In genomic region chr1:107397481-107397880, GRCm38 (mm10) we compare ENCODE assay signal across 24 mouse cellular contexts. TPM values are rescaled to one million over a fixed set of nuclear protein-coding genes. Genes with fewer than 3 reads are reported as not detected.
A peak's percentile ranks its signal among the peaks of the same experiment; 100 is the strongest.
DNase-seq lines count a peak whose midpoint lies in the region; ATAC-seq and TF ChIP-seq lines count a peak whose summit lies in the region.
"Had no signal": no experiment of that assay in that cellular context is flagged by ENCODE, and none has a peak within 500 bp of the region (broad histone marks: within the 10 kb centered on the region; RNA-seq: fewer than 3 reads in every experiment).

No protein-coding gene starts in this region.

- TF ChIP-seq CTCF in liver, embryonic 14.5 days (IDR thresholded peaks at IDR 0.05; ENCODE audit: low read depth): no peak
- TF ChIP-seq CTCF in kidney, adult 2 months (conservative IDR thresholded peaks at IDR 0.05; ENCODE audit: insufficient read depth, insufficient read length, low read depth, low read length): no peak

- TF ChIP-seq EP300 in liver, embryonic 14.5 days (IDR thresholded peaks at IDR 0.05; ENCODE audit: low read depth): peak; percentile 42

- H3K4me3 ChIP-seq in liver, embryonic 14.5 days (ENCODE audit: insufficient read depth in 1 of 2, low read depth in 2 of 2, low read length in 2 of 2): no peak overlapping the region
- no peak overlapping the region for H3K4me3 ChIP-seq in kidney, adult 2 months (ENCODE audit: insufficient read depth, low read depth, low read length)
- H3K4me3 ChIP-seq: embryonic facial prominence, embryonic 10.5 days; heart, adult 2 months; heart, embryonic 12.5 days; hindbrain, embryonic 10.5 days had no signal

- H3K9me3 ChIP-seq in liver, embryonic 14.5 days (ENCODE audit: control insufficient read depth, low read length): no peaks in the 10 kb centered on the region
- H3K9me3 ChIP-seq: embryonic facial prominence, embryonic 10.5 days; heart, embryonic 12.5 days; hindbrain, embryonic 10.5 days had no signal

- no peaks in the 10 kb centered on the region for H3K27me3 ChIP-seq in liver, embryonic 14.5 days (ENCODE audit: control insufficient read depth, insufficient read depth, low read length)
- H3K27me3 ChIP-seq in kidney, adult 2 months (replicated peaks; ENCODE audit: control insufficient read depth, insufficient read depth, low read length): no peaks in the 10 kb centered on the region
- H3K27me3 ChIP-seq: heart, embryonic 12.5 days; Patski had no signal

- no peaks in the 10 kb centered on the region for H3K4me1 ChIP-seq in liver, embryonic 14.5 days (replicated peaks; ENCODE audit: control insufficient read depth in 2 of 2, insufficient read depth in 2 of 2, low read length in 1 of 2)
- no peaks in the 10 kb centered on the region for H3K4me1 ChIP-seq in kidney, adult 2 months (ENCODE audit: control insufficient read depth, insufficient read depth, low read length)
- H3K4me1 ChIP-seq: embryonic facial prominence, embryonic 10.5 days; heart, embryonic 12.5 days; hindbrain, embryonic 10.5 days had no signal

- 17% methylated on average over 1 of the region's 1 CpGs for WGBS in liver, embryonic 14.5 days (ENCODE audit: insufficient replicate concordance)
- WGBS in kidney, adult 2 months: 68% methylated on average over 1 of the region's 1 CpGs

- H3K9ac ChIP-seq in liver, embryonic 14.5 days (replicated peaks): no peak overlapping the region
- H3K9ac ChIP-seq: heart, embryonic 12.5 days; hindbrain, embryonic 14.5 days had no signal

- no peak overlapping the region for H3K4me2 ChIP-seq in liver, embryonic 14.5 days (ENCODE audit: low read depth)
- H3K4me2 ChIP-seq: heart, embryonic 12.5 days; hindbrain, embryonic 14.5 days had no signal

- no peak for ATAC-seq in liver, embryonic 14.5 days (ENCODE audit: insufficient read depth)
- peak; percentile 48; the same call in 1 of the 2 replicates for ATAC-seq in megakaryocyte, adult 5-6 weeks (ENCODE audit: poor library complexity, severe bottlenecking)
- ATAC-seq: activated CD4-positive, CD25-positive, alpha-beta regulatory T cell, adult 4 months; forebrain, embryonic 14.5 days; Patski had no signal

- DNase-seq in liver, embryonic 14.5 days (ENCODE audit: low read depth in 3 of 3, low spot score in 3 of 3): no peak
- DNase-seq in liver: no peak
- DNase-seq in MEL-GATA-1-ER (ENCODE audit: extremely low read depth, low read depth): peak; percentile 89
- DNase-seq in thymus, postnatal 36 days: no peak
- no peak for DNase-seq in urinary bladder, postnatal 4 days (ENCODE audit: low spot score in 2 of 2)
- DNase-seq in kidney, adult 2 months: no peak
- DNase-seq: adrenal gland, postnatal 14 days; cerebellum, adult 11-12 months; cerebellum, adult 9-10 months; cerebellum, postnatal 25 days; gastrocnemius, postnatal 36 days; heart, adult 2 months had no signal

- H3K36me3 ChIP-seq in liver, embryonic 14.5 days (replicated peaks; ENCODE audit: control insufficient read depth, insufficient read depth, low read depth): no peaks in the 10 kb centered on the region
- H3K36me3 ChIP-seq in kidney, adult 2 months (ENCODE audit: control insufficient read depth, insufficient read depth, low read length): no peaks in the 10 kb centered on the region
- H3K36me3 ChIP-seq: embryonic facial prominence, embryonic 10.5 days; G1E; heart, embryonic 12.5 days; hindbrain, embryonic 10.5 days had no signal

- no peak for TF ChIP-seq POLR2A in kidney, adult 2 months (IDR thresholded peaks at IDR 0.05; ENCODE audit: low read depth, low read length)

- no peak overlapping the region for H3K27ac ChIP-seq in liver, embryonic 14.5 days
- no peak overlapping the region for H3K27ac ChIP-seq in kidney, adult 2 months (ENCODE audit: insufficient read depth, low read depth, low read length)
- H3K27ac ChIP-seq: embryonic facial prominence, embryonic 10.5 days; heart, adult 2 months; hindbrain, embryonic 10.5 days; hindbrain, embryonic 14.5 days had no signal

RNA-seq across cellular contexts. Expression of gene Serpinb7, which starts 2.0 kb away (rescaled TPM):
- not detected in 2 replicates for polyA plus RNA-seq in liver, embryonic 14.5 days (2012; rRNA removed)
- polyA plus RNA-seq in liver, embryonic 14.5 days (2014; fragmentation: Nextera tagmentation; extraction: Ambion mirVana): not detected in 2 replicates
- not detected in 2 replicates for total RNA-seq in megakaryocyte, adult 5-6 weeks (2015)
- total RNA-seq in megakaryocyte, adult 5-6 weeks (2017): not detected in 2 replicates
- polyA plus RNA-seq in kidney, adult 2 months (2012; rRNA removed): not detected in 2 replicates
- total RNA-seq: adrenal gland, adult 18-20 months; adrenal gland, postnatal 14 days; G1E; gastrocnemius, postnatal 36 days; heart, adult 2 months; heart, postnatal 25 days had no signal
- polyA plus RNA-seq: activated CD4-positive, CD25-positive, alpha-beta regulatory T cell, adult 4 months; embryonic facial prominence, embryonic 10.5 days; forebrain, embryonic 14.5 days; G1E; heart, adult 2 months; heart, embryonic 12.5 days; hindbrain, embryonic 14.5 days had no signal

RNA-seq across cellular contexts. Expression of gene Serpinb11, which starts 36.5 kb away (rescaled TPM):
- not detected in 2 replicates for polyA plus RNA-seq in liver, embryonic 14.5 days (2012; rRNA removed)
- polyA plus RNA-seq in liver, embryonic 14.5 days (2014; fragmentation: Nextera tagmentation; extraction: Ambion mirVana): not detected in 2 replicates
- total RNA-seq in megakaryocyte, adult 5-6 weeks (2015): not detected in 2 replicates
- total RNA-seq in megakaryocyte, adult 5-6 weeks (2017): not detected in 2 replicates
- not detected in 2 replicates for polyA plus RNA-seq in kidney, adult 2 months (2012; rRNA removed)
- total RNA-seq: adrenal gland, adult 18-20 months; adrenal gland, postnatal 14 days; G1E; gastrocnemius, adult 8-10 months; gastrocnemius, postnatal 36 days; heart, adult 2 months; heart, postnatal 25 days had no signal
- polyA plus RNA-seq: activated CD4-positive, CD25-positive, alpha-beta regulatory T cell, adult 4 months; embryonic facial prominence, embryonic 10.5 days; forebrain, embryonic 14.5 days; G1E; heart, adult 2 months; heart, embryonic 12.5 days; hindbrain, embryonic 10.5 days; hindbrain, embryonic 14.5 days; Patski had no signal
